Mouse (Mus musculus): ENCODE measurements at regions not wholly inside any gene's neighbourhood (a gene's known extent, or its start where the extent isn't known, plus 50 kb on each side); places are given as distances from the start of the nearest gene placed in this dataset.

GRCm38 (mm10) chr3:149720306-149720705 is 730.0 kb upstream of the Adgrl2 start:
- 77% methylated on average over 6 of the region's 6 CpGs for WGBS
- no peaks in the 10 kb centered on the region for H3K36me3 ChIP-seq
- no peak overlapping the region for H3K9ac ChIP-seq (replicated peaks)
- H3K27me3 ChIP-seq (replicated peaks) = no peaks in the 10 kb centered on the region
- no peak overlapping the region for H3K27ac ChIP-seq (replicated peaks)
- no peak for ATAC-seq (ENCODE audit: low FRiP score)
- H3K4me2 ChIP-seq = no peak overlapping the region
- H3K4me3 ChIP-seq (replicated peaks) = no peak overlapping the region
- H3K4me1 ChIP-seq = no peaks in the 10 kb centered on the region
- H3K9me3 ChIP-seq (replicated peaks) = 0 out of 2 replicates have a peak, but pooled peaks cover 6% of the 10 kb centered on the region

- Histone ChIP-seq H3K4me2 (peak overlapping the region; percentile 50), H3K9me3 (replicated peaks) (no peaks in the 10 kb centered on the region), H3K36me3 (no peaks in the 10 kb centered on the region), H3K27ac (replicated peaks) (0 out of 2 replicates have a peak overlapping the region, but pooled peaks have one; percentile 20), H3K4me3 (replicated peaks) (peak overlapping the region; percentile 31), H3K27me3 (replicated peaks) (no peaks in the 10 kb centered on the region), H3K4me1 (0 out of 2 replicates have a peak, but pooled peaks cover 5% of the 10 kb centered on the region), H3K9ac (replicated peaks) (peak overlapping the region; percentile 31; the same call in 1 of the 2 replicates)
- 36% methylated on average over 10 of the region's 10 CpGs for WGBS
- peak; percentile 78 for ATAC-seq (ENCODE audit: low FRiP score)
Measured at GRCm38 (mm10) chr3:149705724-149706123, 715.4 kb upstream of the Adgrl2 start.

DNA sequence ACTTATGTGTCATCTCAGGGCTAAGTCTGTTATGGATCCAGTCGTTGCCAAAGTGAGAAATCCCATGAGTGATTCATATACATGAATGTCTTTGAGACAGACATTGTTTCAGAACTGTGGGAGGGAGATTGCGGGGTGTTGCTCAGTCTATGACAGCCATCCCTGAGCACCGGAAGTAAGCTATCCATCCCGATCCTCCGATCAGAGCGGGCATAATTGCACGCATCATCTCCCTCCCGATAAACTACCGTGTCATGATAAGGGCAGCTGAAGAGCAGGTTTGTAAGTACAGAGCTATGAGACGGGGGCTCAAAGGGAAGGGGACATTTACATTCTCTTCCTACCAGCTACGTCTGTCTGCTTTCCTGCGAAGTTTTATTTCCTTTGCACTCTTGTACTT is 715.0 kb upstream of the Adgrl2 start:
- Histone ChIP-seq H3K4me2 (peak overlapping the region; percentile 50), H3K27me3 (replicated peaks) (no peaks in the 10 kb centered on the region), H3K4me3 (replicated peaks) (peak overlapping the region; percentile 31), H3K4me1 (0 out of 2 replicates have a peak, but pooled peaks cover 5% of the 10 kb centered on the region), H3K9me3 (replicated peaks) (no peaks in the 10 kb centered on the region), H3K9ac (replicated peaks) (peak overlapping the region; percentile 31; the same call in 1 of the 2 replicates), H3K27ac (replicated peaks) (0 out of 2 replicates have a peak overlapping the region, but pooled peaks have one; percentile 20), H3K36me3 (no peaks in the 10 kb centered on the region)
- ATAC-seq (ENCODE audit: low FRiP score) = peak; percentile 86
- 51% methylated on average over 12 of the region's 12 CpGs for WGBS

GRCm38 (mm10) chr3:149704478-149704877 is 714.1 kb upstream of the Adgrl2 start:
- WGBS = 92% methylated on average over 4 of the region's 4 CpGs
- Histone ChIP-seq H3K4me2 (no peak overlapping the region), H3K9me3 (replicated peaks) (no peaks in the 10 kb centered on the region), H3K27me3 (replicated peaks) (no peaks in the 10 kb centered on the region), H3K4me1 (0 out of 2 replicates have a peak, but pooled peaks cover 5% of the 10 kb centered on the region), H3K9ac (replicated peaks) (no peak overlapping the region), H3K36me3 (no peaks in the 10 kb centered on the region), H3K27ac (replicated peaks) (no peak overlapping the region), H3K4me3 (replicated peaks) (no peak overlapping the region)
- no peak for ATAC-seq (ENCODE audit: low FRiP score)

- 85% methylated on average over 4 of the region's 4 CpGs for WGBS
- ATAC-seq (ENCODE audit: low FRiP score) = no peak
- no peak overlapping the region for H3K4me2 ChIP-seq
- H3K9ac ChIP-seq (replicated peaks) = no peak overlapping the region
- H3K4me1 ChIP-seq = no peaks in the 10 kb centered on the region
- no peaks in the 10 kb centered on the region for H3K9me3 ChIP-seq (replicated peaks)
- no peak overlapping the region for H3K27ac ChIP-seq (replicated peaks)
- H3K4me3 ChIP-seq (replicated peaks) = no peak overlapping the region
- no peaks in the 10 kb centered on the region for H3K27me3 ChIP-seq (replicated peaks)
- H3K36me3 ChIP-seq = no peaks in the 10 kb centered on the region
Measured at GRCm38 (mm10) chr3:149683561-149683960, 693.2 kb upstream of the Adgrl2 start.

GRCm38 (mm10) chr3:149682246-149682645 is 691.9 kb upstream of the Adgrl2 start:
- H3K9ac ChIP-seq (replicated peaks) = no peak overlapping the region
- no peaks in the 10 kb centered on the region for H3K27me3 ChIP-seq (replicated peaks)
- H3K27ac ChIP-seq (replicated peaks) = no peak overlapping the region
- no peak for ATAC-seq (ENCODE audit: low FRiP score)
- H3K9me3 ChIP-seq (replicated peaks) = no peaks in the 10 kb centered on the region
- no peak overlapping the region for H3K4me3 ChIP-seq (replicated peaks)
- no peaks in the 10 kb centered on the region for H3K4me1 ChIP-seq
- H3K36me3 ChIP-seq = no peaks in the 10 kb centered on the region
- H3K4me2 ChIP-seq = no peak overlapping the region
- 89% methylated on average over 5 of the region's 5 CpGs for WGBS

DNA sequence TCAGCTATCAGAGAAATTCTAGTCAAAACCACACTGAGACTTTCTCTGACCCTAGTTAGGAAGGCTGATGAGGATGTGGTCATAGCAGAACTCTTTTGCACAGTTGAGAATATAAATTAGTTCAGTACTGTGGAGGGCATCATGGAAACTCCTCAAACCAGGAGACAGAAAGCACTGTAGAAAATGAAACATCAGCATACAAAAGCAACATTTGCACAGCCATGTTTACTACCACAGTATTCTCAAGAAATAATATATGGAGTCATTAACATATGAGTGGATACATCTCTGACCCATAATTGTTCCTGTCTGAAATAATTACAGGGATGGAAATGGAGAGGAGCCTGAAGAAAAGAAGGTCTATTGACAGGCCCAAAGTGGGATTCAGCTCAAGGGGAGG is 683.6 kb upstream of the Adgrl2 start:
- H3K27me3 ChIP-seq (replicated peaks) = no peaks in the 10 kb centered on the region
- ATAC-seq (ENCODE audit: low FRiP score) = no peak
- no peak overlapping the region for H3K4me3 ChIP-seq (replicated peaks)
- H3K9ac ChIP-seq (replicated peaks) = no peak overlapping the region
- no peak overlapping the region for H3K4me2 ChIP-seq
- no peaks in the 10 kb centered on the region for H3K36me3 ChIP-seq
- no peaks in the 10 kb centered on the region for H3K9me3 ChIP-seq (replicated peaks)
- no peak overlapping the region for H3K27ac ChIP-seq (replicated peaks)
- no peaks in the 10 kb centered on the region for H3K4me1 ChIP-seq

- 90% methylated on average over 3 of the region's 3 CpGs for WGBS
- no peaks in the 10 kb centered on the region for H3K4me1 ChIP-seq
- H3K36me3 ChIP-seq = no peaks in the 10 kb centered on the region
- no peak overlapping the region for H3K27ac ChIP-seq (replicated peaks)
- H3K9ac ChIP-seq (replicated peaks) = no peak overlapping the region
- H3K9me3 ChIP-seq (replicated peaks) = no peaks in the 10 kb centered on the region
- H3K27me3 ChIP-seq (replicated peaks) = no peaks in the 10 kb centered on the region
- no peak overlapping the region for H3K4me2 ChIP-seq
- no peak overlapping the region for H3K4me3 ChIP-seq (replicated peaks)
- no peak for ATAC-seq (ENCODE audit: low FRiP score)
Measured at GRCm38 (mm10) chr3:149664624-149665023, 674.3 kb upstream of the Adgrl2 start.

DNA sequence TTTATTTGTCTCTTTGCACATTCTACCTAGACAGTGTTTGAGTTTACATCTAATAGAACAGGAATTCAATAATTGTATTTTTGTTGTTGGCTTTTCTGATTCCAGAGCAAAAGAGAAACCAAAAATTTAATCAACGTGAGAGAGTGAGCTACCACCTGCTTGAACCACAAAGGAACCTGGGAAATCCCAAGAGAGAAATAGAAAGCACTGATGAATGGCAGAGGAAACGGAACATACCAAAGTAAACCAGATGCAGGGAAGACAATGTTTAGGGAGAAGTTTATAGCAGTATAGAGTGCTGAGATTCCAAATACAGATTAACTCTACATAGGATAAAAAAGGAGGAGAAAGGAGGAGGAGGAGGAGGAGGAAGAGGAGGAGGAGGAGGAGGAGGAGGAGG is 648.0 kb upstream of the Adgrl2 start:
- 71% methylated on average over 2 of the region's 2 CpGs for WGBS
- H3K36me3 ChIP-seq = no peaks in the 10 kb centered on the region
- no peak for ATAC-seq (ENCODE audit: low FRiP score)

DNA sequence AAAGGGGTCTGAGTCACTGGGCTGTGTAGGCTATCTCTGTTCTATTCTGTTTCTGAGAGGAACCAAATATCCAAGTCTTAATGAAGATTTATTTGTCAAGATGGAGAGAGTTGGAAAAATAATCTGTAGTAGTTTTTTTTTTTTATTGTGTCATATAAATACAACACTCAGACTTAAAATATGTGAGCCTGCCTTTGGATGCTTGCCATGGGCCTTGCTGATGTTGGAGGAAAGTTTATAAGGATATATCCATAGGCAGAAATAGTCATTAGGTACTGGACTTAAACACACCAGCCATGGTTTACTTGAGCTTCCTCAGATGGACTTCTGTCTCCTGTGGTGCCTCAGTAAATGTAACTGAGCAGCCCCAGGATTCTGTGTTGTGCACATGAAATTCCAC is 635.8 kb upstream of the Adgrl2 start:
- H3K9me3 ChIP-seq (replicated peaks) = no peaks in the 10 kb centered on the region
- ATAC-seq (ENCODE audit: low FRiP score) = no peak
- H3K36me3 ChIP-seq = no peaks in the 10 kb centered on the region
- no peak overlapping the region for H3K4me2 ChIP-seq
- no peaks in the 10 kb centered on the region for H3K27me3 ChIP-seq (replicated peaks)
- no peak overlapping the region for H3K4me3 ChIP-seq (replicated peaks)
- no peaks in the 10 kb centered on the region for H3K4me1 ChIP-seq
- no peak overlapping the region for H3K27ac ChIP-seq (replicated peaks)
- H3K9ac ChIP-seq (replicated peaks) = no peak overlapping the region

More for the DNA sequence above, 648.0 kb upstream of the Adgrl2 start:
- Histone ChIP-seq H3K9me3 (replicated peaks) (no peaks in the 10 kb centered on the region), H3K4me3 (replicated peaks) (no peak overlapping the region), H3K4me2 (no peak overlapping the region), H3K9ac (replicated peaks) (no peak overlapping the region), H3K27me3 (replicated peaks) (no peaks in the 10 kb centered on the region), H3K27ac (replicated peaks) (no peak overlapping the region), H3K4me1 (no peaks in the 10 kb centered on the region)

DNA sequence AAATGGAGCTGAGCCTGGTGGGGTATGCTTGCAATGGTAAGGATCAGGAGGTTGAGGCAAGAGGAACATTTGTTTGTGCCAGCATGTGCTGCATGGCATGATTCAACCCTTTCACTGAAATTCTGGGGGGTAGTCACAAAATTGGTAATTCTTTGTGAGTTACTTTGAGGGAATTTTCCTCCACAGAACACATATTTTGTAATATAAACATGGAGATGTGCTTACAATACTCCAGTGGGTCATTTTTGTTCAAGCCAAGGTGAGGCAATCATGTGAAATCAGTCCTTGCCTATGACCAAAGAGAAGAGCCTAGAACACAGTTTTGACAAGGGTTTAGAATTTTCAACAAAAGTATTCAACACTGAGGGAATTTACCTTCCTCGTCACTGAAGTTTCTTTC is 635.1 kb upstream of the Adgrl2 start:
- 96% methylated on average over 1 of the region's 1 CpGs for WGBS
- H3K27me3 ChIP-seq (replicated peaks) = no peaks in the 10 kb centered on the region
- H3K4me3 ChIP-seq (replicated peaks) = no peak overlapping the region
- no peak overlapping the region for H3K9ac ChIP-seq (replicated peaks)
- no peaks in the 10 kb centered on the region for H3K4me1 ChIP-seq
- no peak overlapping the region for H3K27ac ChIP-seq (replicated peaks)
- ATAC-seq (ENCODE audit: low FRiP score) = no peak
- H3K4me2 ChIP-seq = no peak overlapping the region
- H3K36me3 ChIP-seq = no peaks in the 10 kb centered on the region
- H3K9me3 ChIP-seq (replicated peaks) = no peaks in the 10 kb centered on the region

DNA sequence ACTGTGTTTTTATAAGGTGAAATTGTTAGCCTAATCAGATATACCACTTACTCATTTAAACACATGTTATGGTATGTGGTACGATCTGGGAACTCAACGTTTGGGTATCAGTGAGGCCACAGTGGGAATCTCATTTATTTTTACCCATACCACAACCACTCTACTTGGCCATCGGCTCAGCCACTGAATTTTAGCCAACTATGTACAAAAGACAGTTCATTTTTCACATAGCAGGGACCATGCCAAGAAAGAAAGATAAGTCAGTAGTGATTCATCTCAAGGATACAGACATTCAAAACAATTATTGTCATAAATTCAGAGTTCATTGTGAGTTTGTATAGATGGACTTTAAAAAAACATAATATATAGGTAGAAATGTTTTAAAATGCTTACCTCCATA is 634.7 kb upstream of the Adgrl2 start:
- Histone ChIP-seq H3K4me2 (no peak overlapping the region), H3K4me1 (no peaks in the 10 kb centered on the region), H3K27ac (replicated peaks) (no peak overlapping the region), H3K27me3 (replicated peaks) (no peaks in the 10 kb centered on the region), H3K4me3 (replicated peaks) (no peak overlapping the region), H3K36me3 (no peaks in the 10 kb centered on the region), H3K9ac (replicated peaks) (no peak overlapping the region), H3K9me3 (replicated peaks) (no peaks in the 10 kb centered on the region)
- 85% methylated on average over 3 of the region's 3 CpGs for WGBS
- ATAC-seq (ENCODE audit: low FRiP score) = no peak

Measured in neural tube, embryonic 15.5 days (tissue).